Mouse (Mus musculus): ENCODE measurements around the gene Dazap1.

DNA sequence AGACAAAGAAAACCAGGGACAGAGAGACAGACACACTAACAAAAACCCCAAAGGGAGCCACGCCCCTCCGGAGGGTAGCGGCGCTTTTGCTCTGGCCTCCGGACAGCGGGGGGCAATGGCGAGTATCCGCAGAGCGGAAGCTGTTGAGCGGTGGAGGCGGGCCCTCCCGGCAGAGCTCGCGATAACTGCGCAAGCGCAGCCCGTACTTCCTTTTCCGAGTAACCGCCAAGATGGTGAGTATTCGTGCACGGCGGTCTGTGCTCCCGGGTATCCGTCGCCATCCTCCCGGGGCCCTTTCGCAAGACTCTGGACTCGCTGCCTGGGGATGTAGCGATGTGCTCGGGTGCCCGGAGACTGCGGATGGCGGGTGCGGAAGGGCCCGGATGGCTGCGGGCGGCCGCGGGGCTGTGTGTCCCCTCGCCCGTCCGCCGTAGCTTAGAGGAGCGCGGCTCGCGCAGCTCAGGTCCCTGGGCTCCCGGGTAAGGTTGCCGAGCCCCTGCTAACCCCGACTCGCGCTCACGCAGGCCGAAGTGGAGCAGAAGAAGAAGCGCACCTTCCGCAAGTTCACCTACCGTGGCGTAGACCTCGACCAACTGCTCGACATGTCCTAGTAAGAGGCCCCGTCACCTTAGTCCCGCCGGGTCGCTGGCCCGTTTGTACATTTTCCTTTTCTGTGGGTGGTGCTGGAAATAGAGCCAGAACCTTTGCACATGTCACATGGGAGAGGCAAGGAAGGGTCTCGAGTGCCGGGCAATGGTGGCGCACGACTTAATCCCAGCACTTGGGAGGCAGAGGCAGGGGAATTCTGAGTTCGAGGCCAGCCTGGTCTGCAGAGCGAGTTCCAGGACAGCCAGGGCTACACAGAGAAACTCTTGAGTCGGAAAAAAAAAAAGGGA lies 31.2 kb downstream of the Dazap1 start, which contains the start of gene Rps15:
- TF ChIP-seq POLR2A (IDR thresholded peaks at IDR 0.05; ENCODE audit: low read depth, low read length) (peak; percentile 95), CTCF (conservative IDR thresholded peaks at IDR 0.05; ENCODE audit: insufficient read depth, insufficient read length, low read depth, low read length) (peak; percentile 72)

All from kidney, adult 2 months (tissue).